Mouse (Mus musculus) urinary bladder, postnatal 25 days (tissue): Measurements from ENCODE around the gene U2af1l4.

Experiments used
- DNase-seq: peaks from one replicate; pipeline ENCODE4 v3.0.0; 2022; ENCODE audit warnings: low spot score

U2af1l4 gene

GRCm38 (mm10) chr7:30586455-30587020, 23.4 kb downstream of the U2af1l4 start:
- no peak for DNase-seq

GRCm38 (mm10) chr7:30587842-30588667, 25.0 kb downstream of the U2af1l4 start:
- DNase-seq: no peak

- DNase-seq: peak; percentile 86
These were observed 25.8 kb downstream of the U2af1l4 start, which contains the start of gene Kmt2b for GRCm38 (mm10) chr7:30588676-30589434. Gene Kmt2b, minus strand, starts transcription at chr7:30588726.

- DNase-seq: peak; percentile 86
These were observed 26.6 kb downstream of the U2af1l4 start for GRCm38 (mm10) chr7:30589435-30590301.

DNA sequence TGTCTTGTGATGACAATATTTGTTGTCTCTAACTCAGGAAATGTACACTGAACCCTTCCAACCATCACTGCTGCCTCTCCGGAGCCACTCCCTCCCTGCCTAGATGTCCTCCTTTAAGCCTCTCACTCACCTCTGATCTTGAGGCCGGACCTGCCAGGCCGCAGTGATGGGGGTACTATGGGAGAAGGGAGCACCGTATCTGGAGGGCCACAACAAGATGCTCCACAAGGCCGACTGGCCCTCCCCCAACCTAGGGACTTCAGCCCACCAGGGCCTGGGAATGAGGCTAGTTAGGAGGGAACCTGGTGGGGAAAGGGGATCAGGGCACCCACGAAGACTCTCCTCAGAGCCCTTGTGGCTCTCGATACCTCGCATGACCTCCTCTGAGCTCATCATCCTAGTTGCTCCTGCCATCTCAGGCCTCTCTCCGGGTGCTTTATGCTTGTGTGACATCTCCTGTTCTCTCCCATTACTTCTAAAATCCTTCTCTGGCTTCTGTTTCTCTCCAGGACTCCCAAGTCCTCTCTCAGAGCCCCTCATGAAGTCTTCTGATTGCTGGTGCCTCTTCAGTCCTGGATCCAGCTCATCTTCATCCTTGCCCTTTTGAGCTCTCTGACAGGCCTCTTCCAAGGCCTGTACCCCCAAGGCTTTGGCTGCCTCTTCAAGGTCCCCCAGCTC, 28.0 kb downstream of the U2af1l4 start:
- DNase-seq: no peak

DNA sequence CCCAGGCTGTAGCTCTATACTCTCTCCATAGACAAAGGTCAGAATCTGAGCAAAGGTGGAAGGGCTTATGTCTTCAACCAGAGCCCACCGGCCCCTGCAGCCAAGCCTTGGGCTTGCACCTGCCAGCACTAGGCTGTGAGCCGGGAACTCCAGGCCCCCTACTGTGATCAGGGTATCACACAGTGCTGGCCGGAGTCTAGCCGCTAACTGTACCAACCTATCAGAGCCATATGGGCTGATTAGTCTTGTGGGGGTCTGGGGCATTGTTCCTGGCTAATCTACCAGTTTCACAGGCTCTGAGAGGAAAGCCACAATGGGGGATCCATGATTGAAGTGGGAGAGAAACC, 28.5 kb downstream of the U2af1l4 start:
- no peak for DNase-seq

DNA sequence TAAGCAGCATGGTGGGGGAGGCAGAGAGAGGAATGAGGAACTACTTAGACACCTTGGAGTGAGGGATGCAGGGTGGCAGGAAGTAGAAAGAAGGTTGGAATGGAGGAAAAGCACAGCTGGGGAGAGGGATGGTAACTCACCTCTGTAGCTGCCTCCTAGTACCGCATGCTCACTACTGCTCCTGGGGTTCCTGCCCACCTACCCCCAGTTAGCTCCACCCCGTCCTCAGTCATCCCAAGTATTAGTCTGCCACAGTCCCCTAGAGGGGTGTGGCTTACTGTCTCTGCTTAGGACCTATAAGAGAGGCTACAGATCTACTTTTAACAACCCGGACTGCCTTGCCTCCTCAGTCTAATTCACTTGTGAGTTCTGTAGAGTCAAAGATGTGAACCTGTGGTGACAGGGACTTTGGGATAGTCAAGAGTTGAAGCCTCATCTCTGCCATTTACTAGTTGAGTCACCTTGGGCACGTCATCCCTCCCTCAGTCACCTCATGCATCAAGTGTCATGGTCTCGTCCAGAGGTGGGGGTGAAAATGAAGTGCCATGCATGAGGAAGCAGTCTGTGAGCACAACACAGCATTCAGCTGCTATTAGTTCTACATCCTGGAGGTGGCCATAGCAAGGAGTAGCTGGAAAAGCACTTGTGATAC, 29.8 kb downstream of the U2af1l4 start:
- DNase-seq: no peak

- no peak for DNase-seq
These were observed 30.7 kb downstream of the U2af1l4 start for GRCm38 (mm10) chr7:30593579-30594509.

- no peak for DNase-seq
These were observed 31.5 kb downstream of the U2af1l4 start for GRCm38 (mm10) chr7:30594510-30595024.

DNA sequence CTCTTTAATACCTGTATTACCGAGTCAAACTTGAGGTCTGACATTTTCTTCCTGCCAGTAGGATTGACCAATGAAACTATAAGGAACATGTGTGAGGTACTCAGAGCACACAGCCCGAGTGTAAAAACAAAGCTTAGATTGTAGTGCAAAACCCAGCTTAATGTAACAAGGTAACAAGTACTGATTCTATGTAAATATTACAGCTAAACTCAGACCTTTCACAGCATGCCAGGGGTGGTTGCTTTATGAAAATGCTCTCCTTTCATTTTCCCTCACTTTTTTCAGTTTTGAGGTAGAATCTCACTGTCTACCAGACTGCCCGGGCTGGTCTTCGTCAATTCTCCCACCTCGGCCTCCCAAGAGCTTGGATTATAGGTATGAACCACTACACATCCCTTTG, 33.0 kb downstream of the U2af1l4 start:
- no peak for DNase-seq

GRCm38 (mm10) chr7:30596811-30597210, 33.7 kb downstream of the U2af1l4 start:
- no peak for DNase-seq

DNA sequence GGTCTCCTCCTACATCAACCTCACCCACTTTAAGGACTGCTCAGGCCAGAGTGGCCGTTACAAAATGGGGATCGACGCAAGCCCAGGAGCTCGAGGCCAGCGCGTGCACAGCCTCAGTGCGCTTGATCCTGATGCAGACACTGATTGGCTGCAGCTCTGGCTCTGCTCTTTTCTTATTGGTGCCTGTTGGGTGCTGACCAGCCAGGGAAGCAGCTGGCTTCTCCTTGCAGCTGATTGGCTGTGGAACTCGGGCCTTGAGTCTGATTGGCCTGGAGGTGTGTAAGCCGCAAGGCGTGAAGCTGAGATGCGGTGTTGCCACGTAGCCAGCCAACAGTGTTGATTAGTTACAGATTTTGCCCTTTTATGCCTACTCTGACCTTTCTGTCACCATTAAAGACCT, 35.7 kb downstream of the U2af1l4 start, which contains the start of gene Zbtb32:
Gene Zbtb32 (minus strand): TSS at position 124 of the 400 bp plus-strand sequence.
- DNase-seq: no peak

- DNase-seq: peak; percentile 81
These were observed 36.8 kb downstream of the U2af1l4 start for GRCm38 (mm10) chr7:30599933-30600353.

- peak; percentile 72 for DNase-seq
These were observed 37.5 kb downstream of the U2af1l4 start for GRCm38 (mm10) chr7:30600651-30601050.

DNA sequence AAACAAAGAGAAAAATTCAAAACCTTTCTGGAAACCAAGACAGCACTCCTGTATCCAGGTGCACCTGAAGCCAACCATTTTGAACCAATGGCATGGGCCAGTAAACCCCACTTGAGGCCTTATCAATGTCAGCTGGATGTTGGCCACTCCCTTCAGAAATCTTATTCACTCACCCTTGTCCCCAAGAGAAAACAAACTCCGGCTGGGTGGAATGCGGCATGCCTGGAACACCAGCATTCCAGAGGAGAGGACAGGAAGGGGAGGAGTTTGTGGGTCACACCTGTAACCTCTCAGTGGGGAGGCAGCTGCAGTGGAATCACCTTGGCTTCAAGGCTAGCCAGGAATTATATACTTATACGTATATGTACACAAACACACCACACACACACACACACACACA, 39.5 kb downstream of the U2af1l4 start:
- peak; percentile 56 for DNase-seq

- DNase-seq: no peak
These were observed 41.3 kb downstream of the U2af1l4 start for GRCm38 (mm10) chr7:30604424-30604823.

DNA sequence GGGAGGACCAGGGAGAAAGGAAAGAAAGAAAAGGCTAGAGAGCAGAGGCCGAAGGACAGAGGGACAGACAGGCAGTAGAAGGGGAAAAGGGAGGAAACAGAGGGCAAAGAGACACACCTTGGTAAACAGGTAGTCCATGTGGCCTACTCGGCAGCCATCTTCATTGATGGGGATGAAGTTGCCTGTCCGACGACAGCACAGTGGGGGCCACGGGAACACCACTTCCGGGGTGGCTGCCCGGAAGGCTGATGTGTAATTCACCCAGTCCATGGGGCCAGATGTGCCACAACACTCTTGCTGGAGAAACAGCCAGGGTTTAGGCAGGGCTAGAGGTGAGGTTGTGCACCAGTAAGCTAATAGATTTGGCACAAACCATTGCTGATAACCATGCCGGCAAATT, 41.8 kb downstream of the U2af1l4 start:
- DNase-seq: no peak

GRCm38 (mm10) chr7:30607706-30608309, 44.7 kb downstream of the U2af1l4 start:
- DNase-seq: peak; percentile 60

GRCm38 (mm10) chr7:30608476-30608875, 45.4 kb downstream of the U2af1l4 start:
- no peak for DNase-seq
